Mouse (Mus musculus): ENCODE results near the gene Pex16. TPM values are rescaled to one million over a fixed set of nuclear protein-coding genes. Genes with fewer than 3 reads are reported as not detected.
"Not testable (repeated sequence)": the region's sequence is repeated elsewhere in the genome, so short reads cannot be mapped to it uniquely, and the experiment has no call there.

Gene Pex16
- total and polyA plus RNA-seq, 3 experiments: 41.9 to 52.5 TPM; not detected in 1

DNA sequence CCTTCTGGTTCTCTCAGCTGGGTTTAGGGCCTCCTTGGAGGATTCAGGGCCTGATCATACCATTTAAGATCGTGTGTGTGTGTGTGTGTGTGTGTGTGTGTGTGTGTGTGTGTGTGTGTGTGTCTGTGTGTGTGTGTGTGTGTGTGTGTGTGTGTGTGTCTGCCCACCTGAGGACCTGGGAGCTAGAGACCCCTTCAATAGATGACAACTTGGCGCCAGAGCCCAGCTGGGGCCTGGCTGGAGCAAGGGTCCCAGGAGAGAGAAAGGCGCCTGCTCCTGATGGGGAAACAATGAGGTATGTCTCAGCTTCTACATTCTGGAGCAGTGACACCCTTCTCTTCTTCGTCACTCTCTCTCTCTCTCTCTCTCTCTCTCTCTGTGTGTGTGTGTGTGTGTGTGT, 25.4 kb downstream of the Pex16 start:
- DNase-seq (ENCODE audit: low read depth, low spot score); H3K27me3 ChIP-seq (ENCODE audit: control insufficient read depth in 1 of 2, insufficient read depth in 2 of 2, low read length in 2 of 2); H3K4me1 ChIP-seq (ENCODE audit: control insufficient read depth in 1 of 2, insufficient read depth in 2 of 2, low read length in 2 of 2); H3K9ac ChIP-seq (ENCODE audit: control insufficient read depth, low read depth, low read length, poor library complexity, severe bottlenecking); H3K4me3 ChIP-seq (ENCODE audit: control insufficient read depth in 1 of 2, insufficient read depth in 1 of 2, low read depth in 2 of 2, low read length in 2 of 2); H3K79me2 ChIP-seq (ENCODE audit: control insufficient read depth, insufficient read depth, low read length, poor library complexity); H3K9me3 ChIP-seq (replicated peaks; ENCODE audit: insufficient read depth, low read length); H3K36me3 ChIP-seq (ENCODE audit: control insufficient read depth in 1 of 2, insufficient read depth in 2 of 2, low read length in 2 of 2); H3K27ac ChIP-seq (ENCODE audit: control insufficient read depth, low read depth, low read length): not testable (repeated sequence)

DNA sequence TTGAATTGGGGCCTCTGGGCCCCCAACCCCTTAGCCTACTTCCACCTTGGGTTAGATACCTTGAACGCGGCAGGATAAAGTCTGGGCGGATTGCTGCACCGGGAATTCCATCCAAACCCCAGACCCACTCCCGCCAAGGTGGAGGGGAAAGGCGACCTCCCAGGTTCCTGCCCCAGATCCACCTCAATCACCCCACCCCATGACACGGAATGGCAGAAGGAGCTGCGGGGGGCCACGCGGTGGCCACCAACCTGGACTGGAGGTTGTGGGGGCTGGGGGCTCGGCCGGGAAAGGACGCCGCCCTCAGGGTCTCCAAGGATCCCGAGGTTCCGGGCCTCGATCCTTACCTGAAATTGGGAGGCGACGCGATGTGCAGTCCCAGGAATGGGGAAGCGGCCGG, 26.2 kb downstream of the Pex16 start:
- Histone ChIP-seq H3K36me3 (ENCODE audit: control insufficient read depth in 1 of 2, insufficient read depth in 2 of 2, low read length in 2 of 2) (no peaks in the 10 kb centered on the region; a peak in 3 of 4 replicates), H3K79me2 (ENCODE audit: control insufficient read depth, insufficient read depth, low read length, poor library complexity) (no peaks in the 10 kb centered on the region), H3K9me3 (replicated peaks; ENCODE audit: insufficient read depth, low read length) (no peaks in the 10 kb centered on the region), H3K27me3 (ENCODE audit: control insufficient read depth in 1 of 2, insufficient read depth in 2 of 2, low read length in 2 of 2) (no peaks in the 10 kb centered on the region), H3K27ac (ENCODE audit: control insufficient read depth, low read depth, low read length) (no peak overlapping the region), H3K9ac (ENCODE audit: control insufficient read depth, low read depth, low read length, poor library complexity, severe bottlenecking) (no peak overlapping the region), H3K4me1 (ENCODE audit: control insufficient read depth in 1 of 2, insufficient read depth in 2 of 2, low read length in 2 of 2) (0 out of 4 replicates have a peak, but pooled peaks cover 0 to 5% of the 10 kb centered on the region in 2 experiments), H3K4me3 (ENCODE audit: control insufficient read depth in 1 of 2, insufficient read depth in 1 of 2, low read depth in 2 of 2, low read length in 2 of 2) (no peak overlapping the region)
- TF ChIP-seq MEF2A (IDR thresholded peaks at IDR 0.05; ENCODE audit: extremely low read depth, insufficient replicate concordance, low read depth, low read length, poor library complexity, severe bottlenecking) (no peak), POLR2A (IDR thresholded peaks at IDR 0.05; ENCODE audit: control insufficient read depth in 1 of 2, insufficient read depth in 1 of 2, low read depth in 1 of 2, low read length in 2 of 2, poor library complexity in 1 of 2) (0 out of 4 replicates have a peak, but pooled peaks of 1 of the 2 experiments have one; percentile 32), NRF1 (IDR thresholded peaks at IDR 0.05; ENCODE audit: insufficient read depth, low read depth, low read length, poor library complexity, severe bottlenecking) (no peak), NELFE (IDR thresholded peaks at IDR 0.05; ENCODE audit: low read depth, low read length) (no peak), TCF12 (IDR thresholded peaks at IDR 0.05; ENCODE audit: low read depth, low read length) (no peak), ZMIZ1 (IDR thresholded peaks at IDR 0.05; ENCODE audit: low read depth, low read length) (no peak), ETS1 (IDR thresholded peaks at IDR 0.05; ENCODE audit: low read depth, low read length) (no peak)
- no peak for DNase-seq (ENCODE audit: low read depth, low spot score)

DNA sequence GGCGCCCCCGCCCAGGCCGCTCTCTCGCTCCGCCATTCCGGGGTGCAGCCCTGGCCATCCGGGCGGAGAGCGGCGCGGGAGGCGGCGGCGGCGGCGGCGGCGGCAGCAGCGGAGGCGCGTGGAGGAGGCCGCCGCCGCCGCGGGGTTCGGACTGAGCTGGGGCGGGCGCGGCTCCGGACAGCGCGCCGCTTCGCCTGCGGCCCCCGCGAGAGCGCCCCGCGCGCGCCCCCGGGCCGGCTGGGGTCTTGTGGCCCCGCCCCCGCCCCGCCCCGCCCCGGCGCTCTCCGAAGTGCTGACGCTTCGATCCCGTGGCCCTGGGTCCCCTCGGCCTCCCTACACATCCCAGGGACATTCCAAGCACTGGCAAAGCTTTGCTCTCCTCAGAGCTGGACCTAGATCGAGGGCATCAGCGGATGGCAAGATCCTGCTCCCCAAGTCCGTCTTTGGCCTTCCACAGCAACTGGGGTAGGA, 26.6 kb downstream of the Pex16 start, which contains the start of gene Mapk8ip1:
Mapk8ip1 (minus strand) TSS at position 173 of the 471 bp plus-strand sequence.
- DNase-seq (ENCODE audit: low read depth, low spot score): no peak
- no peaks in the 10 kb centered on the region for H3K27me3 ChIP-seq (ENCODE audit: control insufficient read depth in 1 of 2, insufficient read depth in 2 of 2, low read length in 2 of 2)

More for the DNA sequence above, 26.6 kb downstream of the Pex16 start, which contains the start of gene Mapk8ip1:
- H3K4me3 ChIP-seq (ENCODE audit: control insufficient read depth in 1 of 2, insufficient read depth in 1 of 2, low read depth in 2 of 2, low read length in 2 of 2): no peak within 1 kb of the TSS
- H3K27ac ChIP-seq (ENCODE audit: control insufficient read depth, low read depth, low read length): no peak within 1 kb of the TSS
- no peak within 1 kb of the TSS for H3K9ac ChIP-seq (ENCODE audit: control insufficient read depth, low read depth, low read length, poor library complexity, severe bottlenecking)
- no peaks in the 10 kb centered on the region; a peak in 3 of 4 replicates for H3K36me3 ChIP-seq (ENCODE audit: control insufficient read depth in 1 of 2, insufficient read depth in 2 of 2, low read length in 2 of 2)
- TF ChIP-seq USF2 (IDR thresholded peaks at IDR 0.05; ENCODE audit: borderline replicate concordance in 1 of 2, insufficient read depth in 1 of 2, low read depth in 1 of 2, low read length in 2 of 2) (no peak), ZKSCAN1 (IDR thresholded peaks at IDR 0.05; ENCODE audit: low read depth, low read length) (no peak)
- H3K9me3 ChIP-seq (replicated peaks; ENCODE audit: insufficient read depth, low read length): no peaks in the 10 kb centered on the region
- H3K79me2 ChIP-seq (ENCODE audit: control insufficient read depth, insufficient read depth, low read length, poor library complexity): no peaks in the 10 kb centered on the region
- 0 out of 4 replicates have a peak, but pooled peaks cover 0 to 5% of the 10 kb centered on the region in 2 experiments for H3K4me1 ChIP-seq (ENCODE audit: control insufficient read depth in 1 of 2, insufficient read depth in 2 of 2, low read length in 2 of 2)

All from MEL (cell line).